Mouse (Mus musculus) kidney, embryonic 14.5 days (tissue): ENCODE measurements around the gene Ceacam12. TPM values are rescaled to one million over a fixed set of nuclear protein-coding genes. Genes with fewer than 3 reads are reported as not detected.
"Not testable (repeated sequence)": the region's sequence is repeated elsewhere in the genome, so short reads cannot be mapped to it uniquely, and the experiment has no call there.

Experiments
- ATAC-seq: fragments of 200-750 bp; cut with Nextera tagmentation; 2 replicates; pipeline ENCODE4 v1.8.0; 2017; ENCODE audit warnings: moderate number of reproducible peaks, mild to moderate bottlenecking, moderate TSS enrichment, moderate library complexity; ENCODE audit not compliant: low FRiP score, low TSS enrichment
- H3K27ac ChIP-seq: fragments of 300-500 bp; sonication (generic); 2 replicates; pipeline ENCODE4 v1.5.1; 2014; ENCODE audit warnings: low read depth, mild to moderate bottlenecking, low read length, moderate library complexity, mixed read lengths
- H3K27me3 ChIP-seq: fragments of 300-500 bp; sonication (generic); 2 replicates; pipeline ENCODE4 v1.6.1; 2014; ENCODE audit warnings: mild to moderate bottlenecking, low read length; ENCODE audit not compliant: control insufficient read depth, insufficient read depth
- H3K36me3 ChIP-seq: fragments of 300-500 bp; sonication (generic); 2 replicates; pipeline ENCODE4 v1.6.1; 2014; ENCODE audit warnings: low read length, mixed read lengths; ENCODE audit not compliant: control insufficient read depth, insufficient read depth
- H3K4me1 ChIP-seq: fragments of 300-500 bp; sonication (generic); 2 replicates; pipeline ENCODE4 v1.6.1; 2014; ENCODE audit warnings: low read length, mixed read lengths; ENCODE audit not compliant: control insufficient read depth, insufficient read depth
- H3K4me2 ChIP-seq: fragments of 300-500 bp; sonication (generic); replicated peaks from 2 replicates; pipeline ENCODE4 v1.6.1; 2014; ENCODE audit warnings: low read depth, mild to moderate bottlenecking, low read length
- H3K4me3 ChIP-seq: fragments of 300-500 bp; sonication (generic); 2 replicates; pipeline ENCODE4 v1.5.1; 2014; ENCODE audit warnings: mild to moderate bottlenecking, low read length
- H3K9ac ChIP-seq: fragments of 300-500 bp; sonication (generic); 2 replicates; pipeline ENCODE4 v1.6.1; 2014; ENCODE audit warnings: low read depth, mild to moderate bottlenecking, low read length, moderate library complexity
- H3K9me3 ChIP-seq: fragments of 300-500 bp; sonication (generic); 2 replicates; pipeline ENCODE4 v1.6.1; 2016; ENCODE audit warnings: low read length; ENCODE audit not compliant: control insufficient read depth
- WGBS: fragments of 180-500 bp; shearing (Covaris S2); extraction: QIAGEN DNeasy Blood & Tissue Kit; methylation state at CpG from one replicate; pipeline ENCODE4 v1.1.7; 2014; 5-methylcytosine and 5-hydroxymethylcytosine counted together
- microRNA-seq: library from miRNA; unstranded; fragments of <30 nt; microRNA quantifications from one replicate; pipeline ENCODE4, GENCODE M21; 2016
- polyA plus RNA-seq: library from polyadenylated mRNA; unstranded; fragments of >200 nt; fragmentation: Nextera tagmentation; extraction: Ambion mirVana; gene quantifications from 2 replicates; pipeline ENCODE4 v1.2.1, GENCODE M21; 2014

The Ceacam12 gene
- polyA plus RNA-seq, result not detected in 2 replicates

GRCm38 (mm10) chr7:18065629-18066028 is at the start of gene Ceacam12:
TSS of gene Ceacam12 (plus strand) at chr7:18065929.
- Histone ChIP-seq H3K4me2 (no peak within 1 kb of the TSS), H3K9me3 (peaks cover 11% of the 10 kb centered on the region), H3K36me3 (no peaks in the 10 kb centered on the region), H3K27me3 (no peaks in the 10 kb centered on the region), H3K9ac (no peak within 1 kb of the TSS), H3K4me1 (no peaks in the 10 kb centered on the region), H3K27ac (no peak within 1 kb of the TSS), H3K4me3 (no peak within 1 kb of the TSS)
- no peak for ATAC-seq
- 73% methylated on average over 1 of the region's 1 CpGs for WGBS

DNA sequence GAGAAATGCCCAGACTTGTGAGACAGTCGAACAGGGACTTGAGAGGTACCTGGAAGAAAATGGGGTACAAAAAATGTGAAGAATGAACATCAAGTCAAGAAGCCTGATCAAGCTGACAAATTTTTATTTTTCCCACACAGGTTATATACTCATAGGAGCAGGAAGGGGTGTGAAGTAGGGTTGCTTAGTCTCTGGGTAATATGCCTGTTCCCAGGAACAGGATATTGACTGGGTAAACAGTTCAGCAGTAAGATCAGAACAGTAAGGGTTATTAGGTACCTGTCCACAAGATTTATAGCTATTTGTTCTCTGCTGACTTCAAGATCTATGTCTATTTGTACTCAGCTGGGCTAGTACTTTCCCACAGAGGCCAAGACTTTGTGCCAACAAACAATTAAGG is 8.1 kb downstream of the Ceacam12 start:
- not testable (repeated sequence) for H3K4me2 ChIP-seq, H3K4me3 ChIP-seq, H3K27me3 ChIP-seq, H3K4me1 ChIP-seq, H3K9ac ChIP-seq, H3K27ac ChIP-seq, H3K36me3 ChIP-seq, ATAC-seq
- H3K9me3 ChIP-seq, result peaks cover 30% of the 10 kb centered on the region
- 81% methylated on average over 1 of the region's 1 CpGs for WGBS

- Histone ChIP-seq H3K9me3 (peaks cover 7% of the 10 kb centered on the region; the same call in 1 of the 2 replicates), H3K9ac (no peak overlapping the region), H3K4me2 (no peak overlapping the region), H3K27ac (no peak overlapping the region), H3K36me3 (no peaks in the 10 kb centered on the region), H3K27me3 (no peaks in the 10 kb centered on the region), H3K4me3 (no peak overlapping the region), H3K4me1 (no peaks in the 10 kb centered on the region)
- ATAC-seq, result no peak
- WGBS, result 46% methylated on average over 2 of the region's 2 CpGs
Observed at GRCm38 (mm10) chr7:18100785-18101184, 35.1 kb downstream of the Ceacam12 start.

Small RNAs within 50 kb of the gene (microRNA-seq; reads per million reads assigned to microRNA genes)
- gene Gm22414, result not detected

Other genes starting within 250 kb of the Ceacam12 start
- gene Gm5155, start 194.2 kb upstream of the Ceacam12 start, polyA plus RNA-seq, result not detected in 2 replicates
- gene Ceacam11, start 93.8 kb upstream of the Ceacam12 start, polyA plus RNA-seq, result not detected in 2 replicates
- gene Ceacam13, start 56.0 kb upstream of the Ceacam12 start, polyA plus RNA-seq, result not detected in 2 replicates
- gene Igfl3, start 110.6 kb downstream of the Ceacam12 start, polyA plus RNA-seq, result not detected in 2 replicates
- gene Mill1, start 179.4 kb downstream of the Ceacam12 start, polyA plus RNA-seq, result not detected in 2 replicates